Mouse (Mus musculus): Measurements from ENCODE around the gene Pafah2. TPM values are rescaled to one million over a fixed set of nuclear protein-coding genes. Genes with fewer than 3 reads are reported as not detected.

Pafah2 gene
- total RNA-seq, 2 experiments from 2014 or later, result 7.5 to 8.6 TPM

- DNase-seq, result no peak
- intact Hi-C loops (cut with DNase I), result no loop called here
Observed at GRCm38 (mm10) chr4:134403721-134404120, 7.6 kb downstream of the Pafah2 start.

DNA sequence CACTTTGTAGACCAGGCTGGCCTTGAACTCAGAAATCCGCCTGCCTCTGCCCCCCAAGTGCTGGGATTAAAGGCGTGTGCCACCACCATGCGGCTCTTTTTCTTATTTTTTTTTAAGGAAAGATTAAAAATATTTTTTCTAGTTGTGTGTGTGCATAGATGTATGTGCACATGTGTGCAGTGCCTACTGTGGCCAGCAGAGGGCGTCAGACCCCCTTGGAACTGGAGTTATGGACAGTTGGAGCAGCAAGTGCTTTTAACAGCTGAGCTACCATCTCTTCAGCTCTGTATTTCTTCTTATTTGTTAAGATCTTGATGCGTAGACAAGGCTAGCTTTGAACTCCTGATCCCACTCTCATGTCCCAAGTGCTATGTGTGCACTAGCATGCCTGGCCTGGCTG lies 13.2 kb downstream of the Pafah2 start:
- intact Hi-C loops (cut with DNase I), result no loop called here
- DNase-seq, result no peak

DNA sequence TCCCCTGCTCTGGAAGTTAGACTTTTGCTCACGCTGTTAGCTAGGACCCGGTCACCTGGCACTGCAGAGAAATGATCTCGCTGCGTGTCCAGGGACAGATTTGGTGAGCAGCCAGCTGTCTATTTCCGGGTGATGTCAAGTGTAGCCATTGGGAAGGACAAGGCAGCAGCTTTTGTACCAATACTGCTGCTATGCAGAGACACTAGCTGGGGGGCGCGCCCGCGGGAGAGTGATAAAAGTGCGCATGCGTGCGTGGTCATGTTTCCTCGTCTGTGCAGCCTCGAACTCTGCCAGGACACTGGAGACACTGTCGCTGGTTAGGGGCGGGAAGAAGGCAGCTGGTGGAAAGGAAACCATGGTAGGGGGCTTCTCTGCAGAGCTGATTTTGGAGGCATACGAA lies 20.1 kb downstream of the Pafah2 start:
- intact Hi-C loops (cut with DNase I), result no loop called here
- DNase-seq, result peak; percentile 22 to 49

- DNase-seq, result no peak
- intact Hi-C loops (cut with DNase I), result no loop called here
Observed at GRCm38 (mm10) chr4:134416602-134417001, 20.5 kb downstream of the Pafah2 start.

DNA sequence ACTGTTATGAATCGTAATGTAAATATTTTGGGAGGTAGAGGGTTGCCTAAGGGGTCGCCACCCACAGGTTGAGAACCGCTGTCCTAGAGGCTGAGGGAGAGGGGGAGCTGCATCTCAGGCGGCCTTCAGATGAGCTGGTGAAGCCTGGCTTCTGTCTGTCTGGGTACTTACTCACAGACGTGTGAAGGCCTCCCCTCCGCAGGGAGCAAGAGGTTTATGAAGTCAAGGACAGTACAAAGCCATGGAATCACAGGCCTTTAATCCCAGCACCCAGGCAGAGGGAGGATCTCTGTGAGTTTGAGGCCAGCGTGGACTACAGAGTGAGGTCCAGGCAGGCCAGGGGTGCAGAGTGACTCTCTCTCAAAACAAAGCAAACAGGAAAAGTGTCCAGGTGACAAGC lies 21.0 kb downstream of the Pafah2 start:
- intact Hi-C loops (cut with DNase I), result no loop called here

DNA sequence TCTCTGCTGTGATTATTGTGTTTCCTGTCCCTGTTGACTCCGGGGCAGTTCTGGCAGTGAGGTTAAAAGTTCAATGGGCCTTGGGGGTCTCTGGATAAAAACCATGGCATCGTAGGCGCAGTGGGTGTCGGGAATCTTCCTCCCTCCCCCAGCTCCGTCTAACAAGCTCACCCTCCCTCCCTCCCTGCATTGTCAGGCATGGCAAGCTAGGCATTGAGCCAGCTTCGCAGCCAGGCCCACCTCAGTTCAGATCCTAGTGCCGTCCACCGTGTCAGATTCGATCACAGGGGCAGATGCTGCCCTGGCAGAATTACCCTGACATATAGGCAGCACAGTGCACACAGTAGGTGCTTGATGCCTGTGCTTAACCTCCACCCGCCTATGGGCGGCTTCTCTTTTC lies 25.9 kb downstream of the Pafah2 start:
- DNase-seq, result no peak
- intact Hi-C loops (cut with DNase I), result no loop called here

More for the DNA sequence above, 21.0 kb downstream of the Pafah2 start:
- DNase-seq, result no peak

GRCm38 (mm10) chr4:134423949-134424348 lies 27.8 kb downstream of the Pafah2 start:
- intact Hi-C loops (cut with DNase I), result no loop called here
- no peak for DNase-seq

- DNase-seq, result no peak
- intact Hi-C loops (cut with DNase I), result no loop called here
Observed at GRCm38 (mm10) chr4:134425088-134425487, 29.0 kb downstream of the Pafah2 start.

GRCm38 (mm10) chr4:134430381-134431004 lies 34.4 kb downstream of the Pafah2 start:
- DNase-seq, result peak in 1 of 2 experiments; percentile 26
- intact Hi-C loops (cut with DNase I), result no loop called here

GRCm38 (mm10) chr4:134432686-134433360 lies 36.7 kb downstream of the Pafah2 start:
- intact Hi-C loops (cut with DNase I), result no loop called here
- DNase-seq, result no peak

- intact Hi-C loops (cut with DNase I), result no loop called here
- no peak for DNase-seq
Observed at GRCm38 (mm10) chr4:134436185-134436584, 40.1 kb downstream of the Pafah2 start.

DNA sequence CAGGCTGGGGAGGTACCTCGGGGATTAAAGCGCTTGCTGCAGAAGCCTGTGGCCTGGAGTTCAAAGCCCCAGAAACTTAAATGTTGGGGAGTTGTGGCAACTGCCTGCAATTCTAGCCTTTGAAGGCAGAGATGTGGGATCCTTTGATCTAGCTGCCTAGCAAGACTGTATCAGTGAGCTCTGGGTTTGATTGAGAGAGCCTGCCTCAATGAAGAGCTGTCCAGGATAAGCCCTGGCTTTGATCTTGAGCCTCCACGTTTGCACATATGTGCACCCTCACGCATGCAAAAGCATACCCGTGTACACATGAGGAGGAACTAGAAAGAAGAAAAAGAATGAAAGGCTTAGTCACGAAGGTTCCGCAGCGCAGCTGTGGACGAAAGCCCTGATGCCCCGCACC lies 40.5 kb downstream of the Pafah2 start:
- intact Hi-C loops (cut with DNase I), result no loop called here
- DNase-seq, result no peak

- no peak for DNase-seq
- intact Hi-C loops (cut with DNase I), result no loop called here
Observed at GRCm38 (mm10) chr4:134439119-134439518, 43.0 kb downstream of the Pafah2 start.

GRCm38 (mm10) chr4:134439919-134440318 lies 43.8 kb downstream of the Pafah2 start:
- intact Hi-C loops (cut with DNase I), result no loop called here
- no peak for DNase-seq

DNA sequence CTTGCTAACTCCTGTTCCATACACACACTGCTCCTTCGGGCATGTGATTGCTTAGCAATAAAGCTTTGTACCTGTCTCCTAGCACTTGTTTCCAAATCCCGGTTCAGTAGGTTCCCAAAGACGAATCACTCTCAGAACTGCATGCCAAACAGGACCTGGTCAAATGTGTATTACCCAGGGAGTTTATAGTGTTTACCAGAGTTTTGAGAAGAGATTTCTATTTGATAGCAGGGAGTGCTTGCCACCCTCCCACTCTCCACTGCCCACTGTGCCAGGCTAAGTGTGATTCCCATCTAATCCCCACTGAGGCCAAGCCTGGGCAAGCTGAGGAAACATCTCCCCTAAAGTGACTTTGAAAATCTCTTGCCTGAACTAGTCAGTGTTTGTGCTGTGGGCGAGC lies 46.1 kb downstream of the Pafah2 start:
- DNase-seq, result no peak
- intact Hi-C loops (cut with DNase I), result no loop called here

GRCm38 (mm10) chr4:134443589-134443988 lies 47.5 kb downstream of the Pafah2 start:
- intact Hi-C loops (cut with DNase I), result no loop called here
- DNase-seq, result no peak

DNA sequence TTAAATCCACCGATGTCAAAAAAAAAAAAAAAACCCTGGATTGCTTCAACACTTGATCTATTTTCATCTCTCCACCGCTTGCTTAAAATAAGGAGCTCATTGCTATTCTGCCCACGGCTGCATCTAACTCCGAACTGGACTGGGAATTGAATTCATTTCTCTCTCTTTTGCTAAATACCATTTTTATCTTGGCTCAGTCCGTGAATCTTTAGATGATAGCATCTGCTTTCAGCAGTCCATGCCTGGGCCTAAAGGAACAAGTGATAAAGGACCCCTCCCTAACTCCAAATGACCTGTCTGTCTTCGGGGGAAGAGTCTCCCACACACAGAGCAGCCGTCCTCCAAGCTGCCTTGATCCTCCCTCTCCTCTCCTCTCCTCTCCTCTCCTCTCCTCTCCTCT lies 48.8 kb downstream of the Pafah2 start:
- DNase-seq, result no peak
- intact Hi-C loops (cut with DNase I), result no loop called here

- no peak for DNase-seq
- intact Hi-C loops (cut with DNase I), result no loop called here
Observed at GRCm38 (mm10) chr4:134445489-134445888, 49.4 kb downstream of the Pafah2 start.

DNA sequence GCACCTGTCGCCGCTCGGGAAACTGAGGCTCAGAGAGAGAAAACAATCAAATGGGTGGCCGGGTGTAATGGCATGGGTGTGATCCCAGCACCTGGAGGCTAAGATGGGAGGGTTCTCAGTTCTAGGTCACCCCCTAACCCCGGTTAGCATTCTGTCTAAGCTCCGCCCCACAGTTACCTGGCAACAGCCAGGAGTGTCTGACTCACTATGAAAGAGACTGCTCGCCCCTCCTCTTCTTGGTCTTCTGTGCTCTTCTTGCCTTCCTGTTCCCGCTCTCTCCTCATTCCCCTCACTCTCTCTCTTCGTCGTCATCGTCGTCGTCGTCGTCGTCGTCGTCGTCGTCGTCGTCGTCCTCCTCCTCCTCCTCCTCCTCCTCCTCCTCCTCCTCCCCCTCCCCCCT lies 51.8 kb downstream of the Pafah2 start:
- no peak for DNase-seq
- intact Hi-C loops (cut with DNase I), result no loop called here

DNA sequence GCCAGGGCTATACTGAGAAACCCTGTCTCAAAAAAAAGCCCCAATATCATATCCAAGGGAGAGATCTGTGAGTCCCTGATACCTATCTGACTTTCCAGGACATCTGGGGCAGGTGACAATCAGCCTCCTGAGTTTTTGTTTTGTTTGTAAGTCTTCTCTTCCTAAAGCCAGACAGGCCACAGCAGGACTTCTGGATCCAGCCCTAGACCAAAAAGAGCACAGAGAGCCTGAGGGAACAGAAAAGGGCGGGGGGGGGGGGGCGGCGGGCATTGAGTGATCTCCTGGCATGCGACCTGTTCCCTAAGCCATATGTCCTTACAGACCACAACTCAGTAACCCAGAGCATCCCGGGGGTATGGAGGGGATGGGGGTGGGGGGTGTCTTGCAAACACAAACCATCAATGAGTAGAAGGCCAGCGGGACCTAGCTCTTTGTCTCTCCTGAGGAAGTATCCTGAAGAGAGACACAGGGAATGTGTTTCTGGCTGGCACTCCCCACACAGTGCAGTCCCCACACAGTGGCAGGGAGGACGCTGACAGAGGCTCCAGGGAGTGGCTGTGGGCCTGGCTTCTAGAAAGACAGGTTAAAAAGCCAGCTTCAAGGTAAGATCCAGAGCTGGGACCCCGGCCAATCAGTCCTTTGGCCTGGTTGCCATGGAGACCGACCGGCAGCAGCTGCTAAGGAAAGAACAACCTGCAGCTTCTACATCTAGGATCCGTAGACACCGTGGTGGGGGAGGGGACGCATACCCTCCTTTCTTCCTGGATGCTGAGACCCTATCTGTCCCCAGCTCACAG lies 53.7 kb downstream of the Pafah2 start:
- no peak for DNase-seq
- intact Hi-C loops (cut with DNase I), result no loop called here

DNA sequence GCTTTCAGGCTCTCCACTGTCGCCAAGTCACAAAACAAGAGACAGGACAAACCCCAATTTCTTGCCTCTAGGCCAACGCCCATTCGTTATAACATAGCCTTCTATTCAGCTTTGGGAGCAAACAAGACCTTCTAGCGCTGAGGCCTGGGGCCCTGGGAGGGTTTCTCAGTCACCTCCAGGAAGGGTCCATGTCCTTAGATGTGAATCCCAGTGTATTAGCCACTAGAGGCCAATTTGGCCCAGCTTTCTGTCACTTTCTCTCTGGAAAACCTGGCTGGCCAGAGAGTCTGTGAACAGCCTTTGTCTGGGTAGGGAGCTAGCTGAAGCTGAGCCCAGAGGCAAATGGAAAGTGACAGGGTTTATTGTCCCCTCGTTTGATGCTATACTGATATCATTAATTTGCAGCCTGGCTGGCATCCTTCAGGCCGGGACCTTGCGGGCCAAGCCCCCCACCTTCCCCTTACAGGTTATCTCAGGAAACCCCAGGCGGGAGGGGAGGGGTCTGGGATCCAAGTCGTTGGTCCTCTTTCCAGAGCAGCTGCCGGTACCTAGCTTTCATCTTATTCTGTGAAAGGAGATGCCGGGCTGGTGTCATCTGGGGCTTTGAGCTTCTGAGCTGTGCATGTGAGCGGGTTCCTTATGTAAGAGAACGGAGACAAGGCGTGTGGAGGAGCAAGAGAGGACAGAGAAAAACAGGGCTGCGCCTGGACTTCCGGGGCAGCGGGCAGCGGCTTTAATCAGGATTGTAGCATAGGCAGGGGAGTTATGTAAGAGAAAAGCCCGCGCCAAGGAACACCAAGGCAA lies 54.5 kb downstream of the Pafah2 start:
- DNase-seq, result peak in 1 of 2 experiments; percentile 19
- intact Hi-C loops (cut with DNase I), result no loop called here
